Mouse (Mus musculus) brain, embryonic 14.5 days (tissue): ENCODE data around the gene Glis1. TPM values are rescaled to one million over a fixed set of nuclear protein-coding genes. Genes with fewer than 3 reads are reported as not detected.

Experiments
- DNase-seq: peaks from one replicate; pipeline ENCODE4 v3.0.0-alpha.2; 2011; ENCODE audit warnings: low read depth
- CTCF ChIP-seq: fragments of 200-500 bp; IDR thresholded peaks from 2 replicates; pipeline ENCODE4 v1.5.1; 2012; ENCODE audit warnings: inconsistent platforms, mild to moderate bottlenecking, moderate library complexity, borderline replicate concordance; ENCODE audit not compliant: insufficient read depth, insufficient read length; ENCODE audit errors: extremely low read depth
- POLR2A ChIP-seq: fragments of 200-500 bp; IDR thresholded peaks from 2 replicates; pipeline ENCODE4 v1.6.1; 2012; ENCODE audit warnings: mild to moderate bottlenecking, inconsistent platforms, borderline replicate concordance; ENCODE audit not compliant: poor library complexity, insufficient read depth, insufficient read length, severe bottlenecking; ENCODE audit errors: extremely low read depth
- polyA plus RNA-seq: library from polyadenylated mRNA; depleted of rRNA; stranded (reverse); fragments of >200 nt; gene quantifications from 2 replicates; pipeline ENCODE4 v1.2.3, GENCODE M21; 2012

Gene Glis1
- polyA plus RNA-seq, 1 experiment = 1.4 TPM

DNA sequence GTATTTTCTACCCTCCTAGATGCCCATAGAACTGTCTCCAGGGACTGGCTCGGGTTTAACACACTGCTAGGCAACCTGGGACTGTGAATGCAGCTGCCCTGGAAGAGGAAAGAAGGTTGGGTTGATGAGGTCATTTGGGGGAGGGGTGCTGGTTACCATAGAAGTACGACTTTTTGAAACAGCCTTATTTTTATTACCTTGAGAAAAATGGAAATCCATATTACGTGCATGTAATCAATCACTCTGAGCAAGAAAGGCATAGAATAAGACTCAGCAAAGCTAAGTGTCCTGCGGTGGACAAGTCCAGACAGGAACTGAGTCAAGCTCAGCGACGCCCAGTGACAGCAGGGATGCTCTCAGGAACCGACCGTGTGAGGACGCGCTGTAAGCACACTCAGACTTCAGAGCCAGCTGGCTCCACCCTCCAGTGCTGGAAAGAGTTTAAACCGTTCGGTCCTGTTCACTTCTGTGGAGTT lies 216.7 kb downstream of the Glis1 start:
- DNase-seq = peak; percentile 55
- no peak for TF ChIP-seq POLR2A
- TF ChIP-seq CTCF = no peak

DNA sequence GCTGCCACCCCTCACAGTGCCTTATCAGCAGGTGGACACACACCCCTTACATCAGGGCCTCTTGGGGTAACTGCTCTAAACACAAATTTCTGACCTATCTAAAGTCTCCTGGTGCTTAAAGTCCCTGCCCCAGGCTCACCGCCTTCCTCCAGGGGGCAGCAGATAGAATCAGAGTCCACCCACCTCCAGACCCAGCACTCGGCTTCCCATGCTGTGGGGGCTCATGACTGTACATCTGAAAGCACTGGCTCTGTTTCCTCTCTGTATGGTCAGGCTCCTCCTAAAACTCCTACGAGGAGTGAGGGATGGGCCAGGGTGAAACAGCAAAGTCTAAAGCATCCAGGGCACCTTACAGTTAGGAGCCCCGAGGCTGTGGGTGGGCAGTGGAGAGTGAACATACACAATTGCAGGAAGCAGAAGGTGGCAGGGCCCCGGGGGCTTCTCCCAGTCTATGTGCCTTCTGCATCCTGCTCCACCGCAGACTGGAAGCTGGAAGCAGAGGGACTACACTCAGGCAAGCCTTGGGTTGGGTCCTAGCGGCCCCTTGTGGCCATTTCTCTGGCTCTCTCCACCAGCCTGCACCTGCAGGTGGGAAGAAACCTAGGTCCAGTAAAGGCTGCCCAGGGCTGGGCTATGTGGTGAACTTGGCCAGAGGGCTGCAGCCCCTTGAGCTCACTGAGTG lies 218.3 kb downstream of the Glis1 start:
- DNase-seq = peak; percentile 89
- no peak for TF ChIP-seq POLR2A
- TF ChIP-seq CTCF = peak; percentile 95

GRCm38 (mm10) chr4:107653280-107653643 lies 218.9 kb downstream of the Glis1 start:
- no peak for TF ChIP-seq POLR2A
- no peak for TF ChIP-seq CTCF

DNA sequence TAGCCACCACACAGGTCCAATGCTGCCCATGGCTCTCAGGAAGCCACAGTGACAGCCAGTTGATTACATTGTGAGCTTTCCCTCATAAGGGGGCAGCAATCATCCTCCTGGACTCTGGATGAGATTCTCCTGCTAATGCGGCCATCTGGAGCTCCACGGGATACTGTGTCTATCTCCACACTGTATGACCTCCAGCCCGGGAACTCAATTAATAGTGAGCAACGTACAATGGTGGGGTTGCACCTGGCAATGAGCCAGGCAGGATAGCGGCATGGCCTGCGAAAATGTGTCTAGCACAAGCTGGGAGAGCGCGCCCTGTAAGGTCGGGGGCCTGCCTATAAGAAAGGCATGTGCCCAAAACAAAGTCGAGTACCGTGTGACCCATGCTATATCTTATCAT lies 226.3 kb downstream of the Glis1 start:
- TF ChIP-seq POLR2A = no peak
- no peak for TF ChIP-seq CTCF
- DNase-seq = peak; percentile 49

More at GRCm38 (mm10) chr4:107653280-107653643, 218.9 kb downstream of the Glis1 start:
- DNase-seq = no peak

DNA sequence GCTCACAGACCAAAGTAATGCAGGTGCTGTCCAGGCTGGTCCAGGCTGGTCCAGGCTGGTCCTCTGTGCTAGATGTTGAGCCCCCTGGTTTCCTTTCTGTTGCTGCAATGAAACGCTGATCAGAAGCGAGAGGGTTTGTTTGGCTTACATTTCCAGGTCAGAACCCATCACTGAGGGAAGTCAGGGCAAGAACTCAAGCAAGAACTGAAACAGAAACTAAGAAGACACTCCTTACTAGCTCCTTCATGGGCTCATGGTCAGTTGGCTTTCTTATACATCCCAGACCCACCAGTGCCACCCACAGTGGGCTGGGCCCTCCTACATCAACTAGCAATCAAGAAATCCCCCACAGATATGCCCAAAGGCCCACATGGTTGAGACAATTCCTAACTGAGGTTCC lies 234.1 kb downstream of the Glis1 start:
- no peak for DNase-seq
- TF ChIP-seq POLR2A = no peak
- no peak for TF ChIP-seq CTCF

DNA sequence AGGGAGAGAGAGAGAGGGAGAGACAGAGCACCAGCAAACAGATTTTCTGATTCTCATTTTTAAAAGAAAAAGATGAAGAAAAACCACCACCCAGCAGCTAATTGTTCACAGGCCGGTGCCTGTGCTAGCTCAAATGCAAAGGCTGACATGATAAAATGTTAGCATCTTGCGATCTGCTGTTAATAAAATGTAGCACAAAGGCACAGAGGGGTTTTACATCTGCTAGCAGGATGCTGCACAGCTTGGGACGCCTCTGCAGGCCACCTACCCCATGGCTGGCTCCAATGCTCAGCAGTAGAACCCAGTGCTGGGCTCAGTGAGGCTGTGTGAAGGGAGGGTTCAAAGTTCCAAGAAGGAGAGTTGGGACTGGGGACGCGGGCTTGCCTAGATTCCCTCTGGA lies 236.3 kb downstream of the Glis1 start:
- no peak for DNase-seq
- TF ChIP-seq POLR2A (no peak), CTCF (no peak)

- TF ChIP-seq CTCF (peak; percentile 81), POLR2A (peak; percentile 27; the same call in 1 of the 2 replicates)
- peak; percentile 97 for DNase-seq
Measured at GRCm38 (mm10) chr4:107673638-107674321, 239.4 kb downstream of the Glis1 start.

DNA sequence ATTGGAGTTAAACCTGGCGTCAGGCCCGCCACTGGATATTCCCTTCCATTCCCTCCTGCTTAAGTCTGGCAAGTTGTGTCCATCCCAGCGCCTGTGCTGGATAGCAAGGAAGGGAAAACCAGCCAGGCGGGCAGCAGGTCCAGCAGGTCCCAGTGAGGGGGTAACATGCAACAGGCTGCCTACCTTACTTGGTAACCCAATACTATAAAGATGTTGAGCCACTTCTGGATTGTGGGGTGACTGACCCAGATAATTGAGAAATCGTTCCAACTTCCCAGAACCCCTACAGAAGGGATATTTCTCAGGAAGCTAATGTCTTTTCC lies 239.9 kb downstream of the Glis1 start:
- TF ChIP-seq POLR2A (no peak), CTCF (no peak)
- DNase-seq = no peak

GRCm38 (mm10) chr4:107675645-107676044 lies 241.3 kb downstream of the Glis1 start:
- TF ChIP-seq CTCF = no peak
- TF ChIP-seq POLR2A = no peak
- no peak for DNase-seq

DNA sequence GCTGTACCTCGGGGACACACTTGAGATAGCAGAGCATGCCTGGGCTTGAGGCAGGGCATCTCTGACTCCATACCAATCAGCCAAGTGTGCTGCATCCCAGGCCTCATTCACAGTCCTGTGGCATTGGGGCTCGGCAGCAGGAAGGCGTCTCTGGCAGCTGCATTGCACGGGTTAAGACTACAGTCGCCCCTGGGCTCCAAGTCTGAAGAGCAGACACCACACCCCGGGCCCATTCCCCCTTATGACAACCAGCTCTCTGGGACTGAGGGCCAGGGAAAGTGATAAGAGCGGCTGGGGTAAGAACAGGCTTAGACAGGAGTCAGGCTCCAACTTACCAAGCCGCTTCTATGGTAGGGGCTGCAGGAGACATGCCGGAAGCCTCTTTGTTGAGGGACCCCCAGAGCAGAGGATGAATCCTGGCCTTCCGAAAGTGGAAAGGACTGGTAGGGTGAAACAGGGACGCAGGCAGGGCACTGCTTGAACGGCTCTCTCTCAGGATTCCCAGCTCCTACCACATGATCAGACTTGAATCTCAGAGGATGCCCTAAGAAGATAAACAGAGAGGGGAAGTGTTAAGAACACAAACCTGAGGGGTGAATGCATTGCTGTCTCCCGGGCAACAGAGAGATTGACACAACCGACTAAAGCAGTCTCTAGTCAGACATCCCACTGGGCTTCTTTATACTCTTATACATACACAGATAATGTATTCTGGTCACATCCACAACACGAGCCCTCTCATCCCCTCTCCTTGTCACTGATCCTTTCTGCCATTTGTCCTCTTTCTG lies 246.1 kb downstream of the Glis1 start:
- DNase-seq = peak; percentile 94

More for the DNA sequence above, 246.1 kb downstream of the Glis1 start:
- TF ChIP-seq CTCF = no peak
- no peak for TF ChIP-seq POLR2A
